Mouse (Mus musculus): ENCODE measurements around the gene Crispld2.

- TF ChIP-seq POLR2A (IDR thresholded peaks at IDR 0.05; ENCODE audit: low read depth, low read length), result no peak
- TF ChIP-seq CTCF (IDR thresholded peaks at IDR 0.05; ENCODE audit: extremely low read depth, insufficient read depth, insufficient read length, insufficient replicate concordance), result no peak
Measured at GRCm38 (mm10) chr8:120042542-120043312, 50.5 kb downstream of the Crispld2 start.
